Mouse (Mus musculus) retina, adult 2 months (tissue): ENCODE measurements around the gene Uckl1.

Experiments used
- DNase-seq: peaks from one replicate; pipeline ENCODE4 v3.0.0-alpha.2; 2012; ENCODE audit warnings: low read depth, low spot score

The Uckl1 gene

DNA sequence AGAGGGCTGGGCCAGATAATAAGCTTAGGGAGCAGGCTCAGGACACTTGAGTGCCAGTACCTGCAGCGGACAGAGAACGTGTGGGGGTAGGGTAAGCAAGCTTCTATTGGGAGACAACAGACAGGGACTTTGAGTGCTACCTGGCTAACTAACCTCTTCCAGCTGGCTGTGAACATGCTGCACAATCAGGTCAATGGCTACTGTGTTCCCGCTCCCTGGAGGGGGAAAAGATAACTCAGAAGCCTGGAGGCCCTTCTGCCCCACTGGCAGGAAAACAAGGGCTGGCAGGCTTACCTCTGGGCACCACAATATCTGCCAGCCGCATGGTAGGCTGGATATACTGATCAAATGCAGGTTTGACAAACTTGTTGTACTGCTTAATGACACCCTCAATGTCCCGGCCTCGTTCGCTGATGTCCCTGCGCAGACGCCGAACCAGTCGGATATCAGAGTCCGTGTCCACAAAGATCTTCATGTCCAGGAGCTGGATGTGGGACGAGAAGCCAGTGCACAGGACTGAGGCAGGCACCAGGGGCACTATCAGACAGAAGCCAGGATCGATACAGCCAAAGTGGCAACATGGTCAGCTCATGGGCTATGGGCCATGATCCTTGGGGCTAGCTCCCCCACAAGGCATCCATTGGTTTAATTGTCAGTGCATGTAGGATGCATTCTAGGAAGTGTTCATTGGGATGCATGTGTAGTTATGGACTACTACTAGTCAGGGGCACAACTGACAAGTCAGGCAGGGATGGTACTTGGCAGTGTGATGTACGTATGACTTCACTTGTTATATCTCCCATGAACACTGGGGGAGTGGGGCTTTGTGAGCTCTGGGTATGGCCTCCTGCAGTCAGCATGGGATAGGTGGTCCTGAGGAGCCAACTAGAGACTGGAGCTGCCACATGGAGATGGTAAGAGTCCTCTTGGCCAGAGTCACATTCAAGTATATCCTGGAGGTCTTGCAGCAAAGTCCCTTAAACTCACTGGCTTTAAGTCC lies 11.5 kb downstream of the Uckl1 start:
- no peak for DNase-seq

GRCm38 (mm10) chr2:181571941-181572670 lies 12.6 kb downstream of the Uckl1 start:
- no peak for DNase-seq

GRCm38 (mm10) chr2:181570921-181571595 lies 13.6 kb downstream of the Uckl1 start:
- DNase-seq: no peak

DNA sequence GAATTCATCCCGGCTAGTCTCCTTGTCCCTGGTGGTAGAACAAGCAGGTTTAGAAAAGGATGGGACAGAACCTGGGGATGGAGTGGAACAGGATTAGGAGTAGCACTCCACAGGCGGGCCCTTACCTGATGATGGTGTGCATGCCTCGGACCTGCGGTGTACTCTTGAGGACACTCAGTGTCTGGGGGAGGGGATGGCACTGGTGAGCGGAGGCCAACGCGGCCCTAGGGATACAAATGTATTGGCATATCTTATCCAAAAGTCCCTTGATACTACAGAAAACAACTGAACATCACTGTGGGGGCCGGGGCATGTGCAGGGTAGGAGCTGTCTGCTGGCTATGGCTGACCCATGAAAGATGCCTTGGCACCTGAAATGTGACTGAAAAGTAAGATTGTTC lies 14.3 kb downstream of the Uckl1 start:
- DNase-seq: no peak

DNA sequence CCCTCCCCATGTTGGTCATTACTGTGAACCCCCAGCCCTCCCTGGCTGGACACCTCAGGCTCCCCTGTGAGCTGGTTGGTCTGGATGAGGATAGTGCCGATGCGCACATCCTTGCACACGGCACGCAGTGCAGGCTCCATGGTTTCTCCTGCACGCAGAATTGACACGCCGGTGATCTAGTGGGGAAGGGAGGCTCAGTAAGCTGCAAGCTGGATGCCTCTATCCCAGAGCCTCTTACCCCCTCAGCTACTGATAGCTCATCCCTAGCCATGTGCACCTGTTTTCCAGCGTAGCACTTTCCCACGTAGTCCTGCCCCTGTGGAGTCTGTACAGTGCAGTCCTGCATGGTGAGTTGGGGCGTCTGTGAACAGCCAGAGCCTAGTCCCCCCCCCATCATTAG lies 14.8 kb downstream of the Uckl1 start:
- no peak for DNase-seq

DNA sequence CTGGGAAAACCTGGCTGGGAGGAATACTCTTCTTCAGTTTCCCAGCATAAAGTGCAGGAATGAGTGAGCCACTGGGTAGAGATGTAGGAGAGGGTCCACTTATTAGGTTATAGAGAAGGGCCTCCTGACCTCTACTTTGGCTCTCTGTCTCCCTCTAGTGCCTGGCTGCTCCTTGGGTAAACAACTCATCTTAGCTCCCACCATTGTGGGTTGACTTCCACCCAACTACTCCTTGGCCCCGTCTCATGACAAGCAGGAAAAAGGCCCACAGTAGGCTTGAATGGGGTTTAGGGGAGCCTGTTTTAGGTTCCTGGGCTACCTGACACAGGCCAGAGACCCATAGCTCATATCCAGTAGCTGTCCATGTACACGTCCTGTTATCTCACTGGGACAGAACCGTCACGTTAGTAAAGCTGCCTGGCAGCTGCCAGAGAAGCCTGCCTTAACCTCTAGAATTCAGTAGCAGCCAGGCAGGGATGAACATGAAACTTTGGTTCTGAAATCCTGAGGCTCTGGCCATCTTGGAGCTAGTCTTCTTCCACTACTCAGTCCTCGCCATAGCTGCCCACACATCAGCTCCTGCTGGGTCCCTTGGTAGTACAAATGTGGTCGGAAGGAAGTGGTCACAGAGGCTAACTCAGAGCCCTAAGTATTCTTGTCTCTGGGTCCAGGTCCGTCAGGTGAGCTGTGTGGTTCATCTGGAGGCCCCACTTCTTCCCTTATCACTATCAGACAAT lies 16.3 kb downstream of the Uckl1 start:
- DNase-seq: no peak

- DNase-seq: no peak
These were observed 17.4 kb downstream of the Uckl1 start for GRCm38 (mm10) chr2:181567338-181567737.

- DNase-seq: no peak
These were observed 30.9 kb downstream of the Uckl1 start for GRCm38 (mm10) chr2:181553772-181554171.

DNA sequence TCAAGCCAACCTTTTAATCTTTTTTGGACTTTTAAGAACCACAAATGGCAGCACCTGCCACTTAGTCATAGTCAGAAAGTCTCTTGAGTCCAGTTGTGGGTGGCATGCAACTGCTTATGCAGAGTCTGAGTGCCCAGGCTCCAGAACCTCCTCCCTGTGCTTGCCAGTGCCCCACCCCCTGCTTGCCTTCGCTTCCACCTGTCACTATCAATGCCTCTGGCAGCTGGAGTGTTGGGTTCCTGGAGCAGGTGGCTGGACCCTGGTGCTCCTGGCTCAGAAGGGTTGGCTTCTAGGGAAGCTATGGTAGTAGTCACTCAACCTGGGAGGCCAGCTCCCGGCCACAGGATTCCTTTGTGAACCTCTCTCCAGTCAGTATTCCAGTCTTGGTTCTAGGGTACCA lies 34.5 kb downstream of the Uckl1 start:
- DNase-seq: no peak

GRCm38 (mm10) chr2:181548682-181549081 lies 36.0 kb downstream of the Uckl1 start:
- no peak for DNase-seq

GRCm38 (mm10) chr2:181548227-181548626 lies 36.5 kb downstream of the Uckl1 start:
- no peak for DNase-seq

DNA sequence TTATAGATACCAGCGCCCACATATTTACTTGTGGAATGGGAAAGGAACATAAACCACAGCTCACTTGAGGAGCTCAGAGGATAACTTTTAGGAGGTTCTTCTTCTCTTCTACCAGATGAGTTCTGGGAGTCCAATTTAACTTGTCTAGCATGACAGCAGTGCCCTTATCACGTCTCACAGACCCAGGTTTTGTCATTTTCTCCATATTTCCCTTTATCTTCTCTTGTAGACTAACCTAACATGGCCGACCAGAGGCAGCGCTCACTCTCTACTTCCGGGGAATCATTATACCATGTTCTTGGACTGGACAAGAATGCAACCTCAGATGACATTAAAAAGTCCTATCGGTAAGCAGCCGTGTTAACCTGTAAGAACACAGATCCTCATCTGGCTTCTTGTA lies 38.5 kb downstream of the Uckl1 start:
- DNase-seq: no peak

GRCm38 (mm10) chr2:181541761-181542380 lies 42.8 kb downstream of the Uckl1 start:
- no peak for DNase-seq

DNA sequence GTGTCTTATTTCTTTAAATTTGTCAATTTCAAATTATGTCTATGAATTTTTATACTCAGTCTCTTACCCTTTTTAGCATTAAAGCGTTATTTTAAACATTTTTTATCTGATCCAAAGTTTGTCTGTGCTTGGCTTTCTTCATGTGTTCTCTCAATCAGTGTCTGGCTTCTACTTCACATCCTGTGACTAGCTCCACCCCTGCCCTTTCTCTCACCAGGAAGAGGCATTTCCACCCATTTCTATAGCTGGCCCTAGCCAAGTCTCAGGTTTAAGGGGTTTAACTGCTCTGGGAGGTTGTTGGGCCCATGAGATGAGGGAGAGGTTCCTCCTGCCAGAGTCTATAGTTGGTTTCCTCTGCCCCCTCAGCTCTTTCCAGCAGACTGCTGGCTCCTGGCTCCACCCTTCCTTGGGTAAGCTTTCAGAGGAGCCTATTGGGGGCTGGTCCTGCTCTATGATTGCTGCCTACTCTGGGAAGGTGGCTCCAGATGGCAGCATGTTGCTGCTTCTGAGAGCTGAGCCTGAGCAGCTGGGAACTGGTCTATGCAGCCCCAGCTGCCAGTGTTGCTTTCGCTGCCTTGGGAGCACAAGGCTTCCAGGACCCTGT lies 47.1 kb downstream of the Uckl1 start:
- no peak for DNase-seq

DNA sequence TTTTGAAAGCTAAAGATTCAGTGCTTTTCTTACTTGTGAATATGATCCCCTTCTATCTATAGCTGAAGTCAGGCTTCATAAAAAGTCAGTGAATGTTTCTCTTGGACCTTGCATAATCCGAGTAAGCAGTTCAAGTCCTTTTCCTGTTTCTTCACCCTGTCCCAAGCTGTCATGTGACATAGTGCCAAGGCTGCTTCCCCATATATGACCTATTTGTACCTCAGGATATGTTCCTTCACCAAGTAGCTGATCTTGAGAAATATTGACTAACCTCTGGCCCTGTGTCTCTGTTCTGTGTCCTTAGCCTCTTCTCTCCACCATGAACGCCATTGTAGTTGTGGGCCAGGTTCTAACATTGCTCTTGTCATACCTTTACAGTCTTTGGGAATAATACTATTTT lies 48.3 kb downstream of the Uckl1 start:
- DNase-seq: no peak

DNA sequence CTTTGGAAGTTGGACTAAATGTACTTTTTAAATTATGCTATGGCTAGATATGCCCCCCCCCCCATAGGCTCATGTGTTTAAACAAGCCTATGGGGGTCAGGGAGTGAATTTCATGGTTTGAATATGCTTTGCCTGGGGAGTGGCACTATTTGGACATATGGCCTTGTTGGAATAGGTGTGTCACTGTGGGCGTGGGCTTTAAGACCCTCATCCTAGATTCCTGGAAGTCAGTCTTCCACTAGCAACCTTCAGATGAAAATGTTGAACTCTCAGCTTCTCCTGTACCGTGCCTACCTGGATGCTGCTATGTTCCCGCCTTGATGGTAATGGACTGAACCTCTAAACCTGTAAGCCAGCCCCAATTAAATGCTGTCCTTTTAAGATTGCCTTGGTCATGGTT lies 52.1 kb downstream of the Uckl1 start:
- no peak for DNase-seq

DNA sequence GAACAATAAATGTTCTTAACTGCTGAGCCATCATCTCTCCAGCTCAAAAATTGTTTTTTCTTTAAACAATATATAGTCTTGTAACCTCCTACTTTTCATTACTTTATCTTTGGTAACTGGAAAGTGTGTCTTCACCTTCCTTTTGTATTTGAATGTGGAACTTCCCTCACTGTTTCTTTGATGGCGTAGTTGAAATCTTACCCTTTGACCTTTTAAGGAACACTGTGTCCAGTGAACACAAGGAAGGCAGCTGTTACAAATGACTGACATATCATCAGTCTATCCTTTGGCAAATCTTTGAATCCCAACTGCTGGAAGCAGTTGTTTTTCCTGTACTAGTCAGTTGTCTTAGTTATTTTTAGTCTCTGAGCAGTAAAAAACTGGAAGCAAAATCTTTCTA lies 55.6 kb downstream of the Uckl1 start:
- no peak for DNase-seq

DNA sequence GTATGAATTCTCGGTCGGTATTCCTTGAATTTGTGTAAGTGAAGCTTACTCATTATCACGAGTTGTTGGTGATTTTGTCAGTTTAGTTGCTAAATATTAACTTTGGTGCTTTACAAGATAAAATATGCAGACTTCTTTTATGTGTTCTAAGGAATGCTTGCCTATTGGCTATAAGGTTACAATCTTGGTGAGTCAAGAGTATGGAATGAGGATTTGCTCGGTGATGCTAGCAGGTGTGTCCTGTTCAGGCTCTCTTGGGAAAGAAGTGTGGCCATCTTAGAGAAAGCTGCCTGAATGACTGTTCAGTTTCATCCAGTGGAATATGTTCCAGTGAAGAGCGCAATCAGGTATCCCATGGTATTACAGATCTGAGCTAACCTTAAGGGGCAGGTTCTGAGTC lies 59.2 kb downstream of the Uckl1 start:
- no peak for DNase-seq

- no peak for DNase-seq
These were observed 61.9 kb downstream of the Uckl1 start for GRCm38 (mm10) chr2:181522811-181523210.

- no peak for DNase-seq
These were observed 63.2 kb downstream of the Uckl1 start for GRCm38 (mm10) chr2:181521491-181521890.

- DNase-seq: no peak
These were observed 63.8 kb downstream of the Uckl1 start for GRCm38 (mm10) chr2:181520936-181521227.
